Mouse (Mus musculus): ENCODE results near the gene Ppp1r12a.

DNA sequence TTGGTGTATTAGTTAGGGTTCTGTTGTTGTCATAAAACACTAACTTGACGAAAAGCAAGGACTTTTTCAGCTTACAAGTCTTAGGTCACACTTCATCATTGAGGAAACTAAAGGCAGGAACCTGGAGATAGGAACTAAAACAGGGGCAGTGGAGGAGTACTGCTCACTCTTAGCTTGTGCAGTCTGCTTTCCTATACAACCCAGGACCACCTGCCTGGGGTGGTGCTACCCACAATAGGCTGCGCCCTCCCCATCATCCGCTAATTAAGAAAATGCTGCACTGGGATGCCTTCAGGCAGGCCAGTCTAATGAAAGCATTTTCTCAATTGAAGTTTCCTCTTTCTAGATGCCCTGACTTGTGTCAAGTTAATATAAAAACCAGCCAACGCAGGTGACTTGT lies 40.1 kb downstream of the Ppp1r12a start:
- TF ChIP-seq CHD2 (IDR thresholded peaks at IDR 0.05; ENCODE audit: low read depth, low read length): no peak
- TF ChIP-seq ZNF384 (IDR thresholded peaks at IDR 0.05; ENCODE audit: low read depth, low read length): no peak
- no peak for TF ChIP-seq HCFC1 (IDR thresholded peaks at IDR 0.05; ENCODE audit: borderline replicate concordance, insufficient read depth, low read length)
